Mouse (Mus musculus) ES-E14 (cell line): ENCODE data around the gene Zfp42.

Experiments used
- CHD2 ChIP-seq: IDR thresholded peaks from 2 replicates; pipeline ENCODE4 v1.6.1; 2014; ENCODE audit warnings: mild to moderate bottlenecking, low read depth, low read length, inconsistent platforms
- HCFC1 ChIP-seq: IDR thresholded peaks from 2 replicates; pipeline ENCODE4 v1.6.1; 2012; ENCODE audit warnings: low read length, inconsistent platforms, borderline replicate concordance; ENCODE audit not compliant: insufficient read depth

DNA sequence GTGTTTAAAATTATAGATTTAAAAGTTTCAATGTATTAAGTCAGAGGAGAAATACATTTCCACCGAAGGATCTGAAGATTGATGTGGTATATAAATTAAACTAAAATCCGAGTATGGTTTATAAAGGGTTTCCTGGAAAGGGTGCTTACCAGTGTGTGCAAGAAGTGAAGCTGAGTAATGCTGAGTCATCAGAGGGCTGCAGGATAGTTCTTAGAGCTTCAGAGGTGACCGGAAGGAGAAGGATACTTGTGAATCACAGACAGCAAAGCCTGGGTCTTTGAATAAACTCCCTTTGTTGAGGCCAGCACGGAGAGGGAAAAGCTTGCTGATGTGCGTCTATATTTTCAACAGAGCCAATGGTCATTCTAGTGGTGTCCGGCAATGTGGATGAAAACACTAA is 45.8 kb downstream of the Zfp42 start:
- TF ChIP-seq HCFC1, result no peak
- no peak for TF ChIP-seq CHD2
